Mouse (Mus musculus) layer of hippocampus, adult 11-12 months (tissue): ENCODE data around the gene Tiam2.
"Not testable (repeated sequence)": the region's sequence is repeated elsewhere in the genome, so short reads cannot be mapped to it uniquely, and the experiment has no call there.

Experiments
- DNase-seq: peaks from one replicate; pipeline ENCODE4 v3.0.0; 2022; ENCODE audit warnings: low spot score

Tiam2 gene

DNA sequence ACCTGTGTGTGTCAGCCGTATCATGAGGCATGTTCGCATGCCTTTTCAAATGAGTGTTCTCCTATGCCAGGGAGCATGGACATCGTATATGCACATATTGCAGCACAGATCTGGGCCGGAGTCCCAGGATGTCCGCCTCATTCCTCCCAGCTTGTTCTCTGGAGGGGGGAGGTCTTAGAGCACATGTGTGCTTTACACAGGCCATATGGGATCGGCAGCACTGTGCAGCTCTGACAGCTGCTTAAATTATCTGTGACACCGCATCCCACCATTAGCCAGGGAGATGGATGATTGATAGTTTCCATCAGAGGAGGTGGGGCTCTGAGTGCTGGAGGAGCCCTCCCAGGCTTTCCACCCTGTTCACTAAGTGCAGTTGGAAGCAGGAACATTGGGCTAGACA lies 12.4 kb downstream of the Tiam2 start:
- DNase-seq: no peak

GRCm38 (mm10) chr17:3344872-3345271 lies 18.5 kb downstream of the Tiam2 start:
- no peak for DNase-seq

- DNase-seq: no peak
Measured at GRCm38 (mm10) chr17:3345276-3345885, 19.0 kb downstream of the Tiam2 start.

DNA sequence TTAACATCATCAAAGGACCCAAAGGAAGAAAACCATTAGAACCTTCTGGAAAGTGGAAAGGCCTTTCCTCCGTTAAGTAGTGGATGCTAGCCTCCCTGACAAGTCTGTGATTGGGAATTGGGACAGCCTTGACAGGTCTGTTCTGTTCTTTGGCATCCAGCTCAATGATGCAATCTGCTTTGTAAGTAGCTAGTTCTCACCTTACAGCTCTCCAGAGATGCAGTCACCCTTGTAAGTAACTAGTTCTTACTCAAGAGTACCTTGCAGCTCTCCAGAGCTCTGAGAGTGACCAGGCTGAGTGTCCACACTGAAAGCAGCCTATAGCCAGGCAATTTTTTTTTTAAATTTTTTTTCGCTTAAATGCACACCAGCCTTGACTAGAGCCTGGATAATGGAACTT lies 21.4 kb downstream of the Tiam2 start:
- DNase-seq: no peak

- no peak for DNase-seq
Measured at GRCm38 (mm10) chr17:3349331-3349730, 23.0 kb downstream of the Tiam2 start.

DNA sequence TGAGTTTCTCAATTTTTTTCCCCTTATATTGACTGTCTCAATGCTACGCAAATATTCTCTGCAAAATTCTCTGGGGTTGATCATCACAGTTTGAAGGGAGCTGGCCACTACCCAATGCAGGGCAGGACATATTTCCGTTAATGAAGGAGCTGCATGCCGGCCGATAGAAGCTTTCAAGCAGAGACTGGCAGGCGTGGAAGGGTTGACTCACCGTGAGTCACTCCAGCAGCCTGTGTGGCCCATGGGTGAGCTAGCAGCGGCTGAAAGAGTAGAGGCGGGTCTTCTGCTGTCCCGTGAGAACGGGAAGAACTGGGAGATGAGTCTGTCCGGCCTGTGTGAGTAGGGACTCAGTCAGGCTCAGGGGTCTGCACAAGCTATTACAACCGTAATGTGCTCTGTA lies 23.6 kb downstream of the Tiam2 start:
- no peak for DNase-seq

DNA sequence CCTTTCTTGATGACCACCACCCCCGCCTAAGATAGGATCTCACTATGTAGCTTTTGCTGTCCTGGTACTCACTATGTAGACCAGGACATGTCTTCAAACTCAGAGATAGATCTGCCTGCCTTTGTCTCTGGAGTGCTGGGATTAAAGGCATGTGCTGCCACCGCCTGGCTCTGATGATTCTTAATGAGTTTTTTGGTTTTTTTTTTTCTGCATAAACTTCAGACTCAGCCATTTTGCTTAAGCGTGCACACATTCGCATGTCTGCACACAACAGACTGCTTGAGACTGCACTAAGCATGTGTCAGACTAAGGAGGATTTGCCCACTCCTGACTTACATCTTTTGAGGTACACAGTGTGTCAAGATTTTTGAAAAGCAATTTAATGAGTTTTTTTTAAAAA lies 24.0 kb downstream of the Tiam2 start:
- DNase-seq: no peak

DNA sequence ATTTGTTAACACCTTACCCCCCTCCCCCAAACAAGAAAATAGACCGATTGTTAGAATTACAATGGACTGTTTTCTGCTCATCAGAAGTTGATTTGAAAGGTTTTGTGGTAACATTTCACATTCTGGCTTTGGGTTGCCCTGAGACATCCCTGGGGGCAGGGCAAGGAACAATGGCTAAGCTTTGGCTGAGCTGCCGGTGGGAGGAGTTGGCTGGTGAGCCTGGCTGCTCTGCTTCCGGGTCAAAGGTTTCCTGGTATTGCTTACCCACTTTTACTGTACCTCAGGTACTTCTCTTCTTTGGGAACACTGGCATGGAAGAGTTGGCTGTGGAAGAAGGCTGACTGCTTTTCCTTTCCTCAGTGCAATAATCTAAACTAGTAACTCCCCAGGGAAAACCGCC lies 25.3 kb downstream of the Tiam2 start:
- DNase-seq: no peak

DNA sequence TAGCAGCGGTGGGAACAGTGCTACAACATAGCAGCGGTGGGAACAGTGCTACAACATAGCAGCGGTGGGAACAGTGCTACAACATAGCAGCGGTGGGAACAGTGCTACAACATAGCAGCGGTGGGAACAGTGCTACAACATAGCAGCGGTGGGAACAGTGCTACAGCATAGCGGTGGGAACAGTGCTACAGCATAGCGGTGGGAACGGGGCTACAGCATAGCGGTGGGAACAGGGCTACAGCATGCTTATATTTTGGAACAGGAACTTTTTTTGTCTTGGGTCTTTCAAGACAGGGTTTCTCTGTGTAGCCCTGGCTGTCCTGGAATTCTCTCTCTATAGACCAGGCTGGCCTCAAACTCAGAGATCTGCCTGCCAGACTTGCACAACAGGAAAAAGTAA lies 26.8 kb downstream of the Tiam2 start:
- DNase-seq: not testable (repeated sequence)

DNA sequence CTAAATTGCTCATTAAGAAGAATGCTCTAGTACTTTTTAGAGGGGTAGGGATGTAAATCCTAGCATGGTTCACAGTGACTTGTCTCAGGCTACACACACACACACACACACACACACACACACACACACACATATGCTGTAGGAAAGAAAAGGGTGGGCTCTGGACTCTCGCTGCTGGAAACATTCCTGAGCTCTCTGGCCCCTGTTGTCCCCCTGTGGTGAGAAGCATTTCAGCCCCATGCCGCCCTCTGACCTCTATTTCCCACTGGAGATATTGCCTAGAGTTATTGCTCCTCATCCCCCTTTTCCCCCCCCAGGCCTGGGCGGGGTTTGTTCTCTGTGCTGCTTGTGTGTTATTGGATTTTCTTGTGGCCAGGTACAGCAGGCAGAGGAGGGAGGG lies 28.5 kb downstream of the Tiam2 start:
- DNase-seq: no peak

DNA sequence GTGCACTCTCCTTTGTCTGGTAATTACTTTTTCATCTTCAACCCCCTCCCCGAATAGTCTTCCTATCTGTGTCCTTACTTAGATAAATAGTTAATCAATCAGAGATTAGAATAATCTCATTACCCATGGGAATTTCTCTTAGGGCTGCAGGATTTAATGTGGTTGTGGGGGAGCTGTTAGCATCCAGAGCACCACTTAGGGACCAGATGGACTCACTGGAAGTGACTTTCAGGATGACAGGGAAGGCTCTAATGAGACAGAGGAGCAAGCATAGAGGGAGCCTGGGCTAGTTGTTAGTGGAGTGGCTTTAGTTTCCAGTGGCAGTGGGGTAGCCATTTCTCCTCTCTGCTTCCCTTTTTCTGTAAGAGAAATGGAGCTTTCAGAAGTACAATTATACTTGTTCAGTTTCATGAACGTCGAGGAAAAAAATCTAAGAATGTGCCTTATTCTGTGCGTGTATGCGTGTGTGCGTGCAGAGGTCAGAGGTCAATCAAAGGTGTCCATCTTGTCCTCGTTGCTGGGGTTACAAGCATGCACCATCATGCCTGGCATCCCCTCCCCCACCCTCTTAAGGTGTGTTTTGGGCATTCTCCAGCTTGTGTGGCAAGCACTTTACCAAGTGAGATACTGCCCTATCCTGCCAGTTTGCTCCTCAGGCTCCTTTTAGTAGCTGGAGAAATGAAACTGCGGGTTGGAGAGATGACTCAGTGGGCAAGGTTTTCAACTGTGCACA lies 30.4 kb downstream of the Tiam2 start:
- no peak for DNase-seq

DNA sequence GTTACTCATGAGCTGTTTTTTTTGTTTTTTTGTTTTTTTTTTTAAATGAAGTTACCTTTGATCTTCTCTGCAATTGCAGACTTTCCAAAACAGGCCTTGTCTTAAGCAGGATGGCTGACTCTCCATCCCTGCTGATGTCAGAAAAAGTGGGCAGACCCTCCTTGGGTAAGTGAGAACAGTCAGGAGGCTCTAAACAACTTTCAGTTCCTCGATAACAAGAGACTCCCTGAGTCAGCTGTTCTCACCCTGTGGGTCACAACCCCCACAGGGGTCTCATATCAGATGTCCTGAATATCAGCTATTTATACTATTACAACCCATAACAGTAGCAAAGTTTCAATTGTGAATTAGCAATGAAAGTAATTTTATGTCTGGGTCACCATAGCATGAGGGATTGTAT lies 33.9 kb downstream of the Tiam2 start:
- DNase-seq: no peak

- no peak for DNase-seq
Measured at GRCm38 (mm10) chr17:3361751-3362150, 35.4 kb downstream of the Tiam2 start.

- no peak for DNase-seq
Measured at GRCm38 (mm10) chr17:3363216-3363615, 36.8 kb downstream of the Tiam2 start.

GRCm38 (mm10) chr17:3366741-3367140 lies 40.4 kb downstream of the Tiam2 start:
- no peak for DNase-seq

DNA sequence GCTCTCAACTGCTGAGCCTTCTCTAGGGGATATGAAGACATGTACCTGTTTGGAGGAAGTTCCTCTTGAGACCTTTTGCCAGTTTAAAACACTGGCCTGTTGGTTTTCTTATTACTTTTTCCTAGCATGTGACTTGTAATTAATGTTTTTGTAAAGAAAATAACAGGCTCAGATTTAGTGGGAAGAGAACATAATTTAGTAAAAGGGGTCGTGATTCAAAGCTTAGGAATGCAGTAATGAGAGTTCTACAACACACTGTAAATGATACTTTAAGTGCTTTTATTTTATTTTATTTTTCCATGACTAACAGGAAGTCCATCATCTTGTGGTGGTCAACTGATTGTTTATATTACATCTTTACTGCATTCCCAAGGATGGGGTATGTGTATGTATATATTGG lies 42.0 kb downstream of the Tiam2 start:
- DNase-seq: no peak

DNA sequence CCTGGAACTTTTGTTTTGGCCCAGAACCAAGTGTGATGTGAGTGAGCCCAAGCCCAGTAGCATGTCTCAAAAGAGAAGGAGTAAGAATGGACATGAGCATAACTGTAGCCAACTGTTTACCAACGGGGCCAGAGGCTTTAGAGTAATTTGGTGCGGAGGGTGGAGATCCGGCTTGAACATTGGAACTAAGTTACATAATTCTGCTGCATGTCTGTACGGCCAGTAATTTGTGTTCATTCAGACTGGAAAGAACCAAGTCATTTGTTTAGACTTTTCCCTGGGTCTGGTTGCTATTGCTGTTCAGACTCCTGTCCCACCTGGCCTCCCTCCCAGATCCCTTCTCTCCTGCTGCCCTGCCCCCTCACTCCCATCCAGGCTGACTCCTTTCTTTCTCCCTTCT lies 43.3 kb downstream of the Tiam2 start:
- no peak for DNase-seq

DNA sequence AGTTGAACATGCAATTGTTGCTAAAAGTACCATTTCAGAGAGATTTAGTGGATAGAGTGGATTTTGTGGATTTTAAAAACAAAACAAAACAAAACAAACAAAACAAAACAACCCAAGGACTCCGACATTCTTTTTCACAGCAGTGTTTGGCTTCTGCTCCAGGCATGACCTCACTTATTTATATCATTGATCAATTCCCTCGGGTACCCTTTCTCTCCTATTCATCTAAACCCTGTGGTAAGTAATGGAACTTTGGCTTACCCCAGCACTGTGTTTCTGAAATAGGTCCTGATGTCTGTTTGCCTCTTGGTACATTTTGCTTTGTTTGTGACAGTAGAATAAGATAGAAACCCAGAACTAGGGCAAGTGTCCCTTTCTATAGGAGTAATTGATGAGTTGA lies 52.2 kb downstream of the Tiam2 start:
- no peak for DNase-seq

- DNase-seq: no peak
Measured at GRCm38 (mm10) chr17:3379753-3380588, 53.6 kb downstream of the Tiam2 start.

DNA sequence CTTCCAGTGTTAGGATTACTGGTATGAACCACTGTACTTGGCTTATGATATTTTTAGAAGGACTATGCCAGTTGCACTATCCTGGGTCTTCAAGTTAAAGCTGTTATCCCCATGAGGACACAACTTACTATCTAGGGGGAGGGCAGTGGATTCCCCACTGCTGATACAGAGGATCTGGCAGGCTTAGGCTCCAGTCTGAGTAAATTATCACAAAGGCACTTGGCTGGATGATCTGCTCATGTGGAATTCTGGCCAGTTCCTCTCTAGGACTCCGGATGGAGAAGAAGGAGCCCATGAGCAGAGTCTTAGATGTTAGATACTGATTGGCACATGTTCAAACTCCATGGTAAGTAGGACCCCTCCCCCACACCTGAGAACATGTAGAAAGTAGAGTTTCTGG lies 59.0 kb downstream of the Tiam2 start:
- no peak for DNase-seq

- DNase-seq: no peak
Measured at GRCm38 (mm10) chr17:3387819-3388218, 61.4 kb downstream of the Tiam2 start.

- no peak for DNase-seq
Measured at GRCm38 (mm10) chr17:3389741-3390140, 63.4 kb downstream of the Tiam2 start.

- no peak for DNase-seq
Measured at GRCm38 (mm10) chr17:3393981-3394380, 67.6 kb downstream of the Tiam2 start.
